Mouse (Mus musculus) NIH3T3 (cell line): ENCODE results near the gene Kat8.

ENCODE experiments used
- DNase-seq: peaks from one replicate; pipeline ENCODE4 v3.0.0-alpha.2; 2012; ENCODE audit warnings: low read depth

Gene Kat8

GRCm38 (mm10) chr7:127931351-127932135 is 19.2 kb downstream of the Kat8 start:
- DNase-seq, result peak; percentile 90

GRCm38 (mm10) chr7:127932273-127933031 is 20.1 kb downstream of the Kat8 start:
- peak; percentile 55 for DNase-seq

GRCm38 (mm10) chr7:127934075-127934474 is 21.8 kb downstream of the Kat8 start:
- no peak for DNase-seq

- peak; percentile 95 for DNase-seq
These were observed 22.9 kb downstream of the Kat8 start for GRCm38 (mm10) chr7:127935028-127935722.

GRCm38 (mm10) chr7:127935748-127936159 is 23.4 kb downstream of the Kat8 start:
- DNase-seq, result no peak

- no peak for DNase-seq
These were observed 24.0 kb downstream of the Kat8 start for GRCm38 (mm10) chr7:127936216-127936884.

- DNase-seq, result peak; percentile 50
These were observed 29.8 kb downstream of the Kat8 start for GRCm38 (mm10) chr7:127942097-127942496.

- DNase-seq, result no peak
These were observed 32.3 kb downstream of the Kat8 start for GRCm38 (mm10) chr7:127944614-127945013.

GRCm38 (mm10) chr7:127946470-127947023 is 34.2 kb downstream of the Kat8 start, which contains the start of gene Prss36:
Prss36 (minus strand) TSS chr7:127946725.
- peak; percentile 20 for DNase-seq

- no peak for DNase-seq
These were observed 40.7 kb downstream of the Kat8 start for GRCm38 (mm10) chr7:127952864-127953581.

- no peak for DNase-seq
These were observed 47.0 kb downstream of the Kat8 start for GRCm38 (mm10) chr7:127959364-127959763.

- peak; percentile 34 for DNase-seq
These were observed 54.1 kb downstream of the Kat8 start for GRCm38 (mm10) chr7:127966371-127966918.

GRCm38 (mm10) chr7:127967004-127967921 is 54.9 kb downstream of the Kat8 start, which contains the start of gene Fus:
Fus (plus strand) TSS chr7:127967457.
- DNase-seq, result peak; percentile 94

- peak; percentile 86 for DNase-seq
These were observed 55.9 kb downstream of the Kat8 start for GRCm38 (mm10) chr7:127967922-127968828.

GRCm38 (mm10) chr7:127974413-127974930 is 62.2 kb downstream of the Kat8 start:
- DNase-seq, result no peak
